Mouse (Mus musculus): ENCODE data around the gene Fcgr3. TPM values are rescaled to one million over a fixed set of nuclear protein-coding genes. Genes with fewer than 3 reads are reported as not detected.
A peak's percentile ranks its signal among the peaks of the same experiment; 100 is the strongest.
"Not testable (repeated sequence)": the region's sequence is repeated elsewhere in the genome, so short reads cannot be mapped to it uniquely, and the experiment has no call there.

Gene Fcgr3
- total RNA-seq, 2 experiments from 2014 or later, result 11.6 to 14.3 TPM

GRCm38 (mm10) chr1:171101733-171102546, 37.2 kb upstream of the Fcgr3 start:
- DNase-seq (ENCODE audit: extremely low spot score in 1 of 2, low spot score in 2 of 2), result peak; percentile 86 to 94
- TF ChIP-seq CTCF (IDR thresholded peaks at IDR 0.05), result peak; percentile 5
- H3K4me3 ChIP-seq, result peak overlapping the region; percentile 82
- H3K27ac ChIP-seq, result peak overlapping the region; percentile 86
- intact Hi-C loops (cut with DNase I), result loop anchor here (5.0 kb wide), 1 partner anchor 205 kb away; no protein-coding TSS in a partner anchor

GRCm38 (mm10) chr1:171101033-171101432, 36.3 kb upstream of the Fcgr3 start:
- no peak for DNase-seq (ENCODE audit: extremely low spot score in 1 of 2, low spot score in 2 of 2)
- H3K27ac ChIP-seq, result no peak overlapping the region
- no peak for TF ChIP-seq CTCF (IDR thresholded peaks at IDR 0.05)
- intact Hi-C loops (cut with DNase I), result loop anchor here (5.0 kb wide), 1 partner anchor 204 kb away; no protein-coding TSS in a partner anchor
- H3K4me3 ChIP-seq, result no peak overlapping the region

- TF ChIP-seq CTCF (IDR thresholded peaks at IDR 0.05), result no peak
- intact Hi-C loops (cut with DNase I), result no loop called here
- no peak for DNase-seq (ENCODE audit: extremely low spot score in 1 of 2, low spot score in 2 of 2)
- Histone ChIP-seq H3K27ac (no peak overlapping the region), H3K4me3 (no peak overlapping the region)
Measured at GRCm38 (mm10) chr1:171097612-171098011, 32.9 kb upstream of the Fcgr3 start.

GRCm38 (mm10) chr1:171097136-171097535, 32.4 kb upstream of the Fcgr3 start:
- intact Hi-C loops (cut with DNase I), result no loop called here
- Histone ChIP-seq H3K27ac (no peak overlapping the region), H3K4me3 (no peak overlapping the region)
- no peak for TF ChIP-seq CTCF (IDR thresholded peaks at IDR 0.05)
- DNase-seq (ENCODE audit: extremely low spot score in 1 of 2, low spot score in 2 of 2), result no peak

- Histone ChIP-seq H3K27ac (no peak overlapping the region), H3K4me3 (no peak overlapping the region)
- no peak for DNase-seq (ENCODE audit: extremely low spot score in 1 of 2, low spot score in 2 of 2)
- no peak for TF ChIP-seq CTCF (IDR thresholded peaks at IDR 0.05)
- intact Hi-C loops (cut with DNase I), result no loop called here
Measured at GRCm38 (mm10) chr1:171096110-171096964, 31.6 kb upstream of the Fcgr3 start.

GRCm38 (mm10) chr1:171094424-171094823, 29.7 kb upstream of the Fcgr3 start:
- intact Hi-C loops (cut with DNase I), result no loop called here
- DNase-seq (ENCODE audit: extremely low spot score in 1 of 2, low spot score in 2 of 2), result no peak
- no peak overlapping the region for H3K4me3 ChIP-seq
- TF ChIP-seq CTCF (IDR thresholded peaks at IDR 0.05), result no peak
- no peak overlapping the region for H3K27ac ChIP-seq

GRCm38 (mm10) chr1:171090761-171091160, 26.0 kb upstream of the Fcgr3 start:
- DNase-seq (ENCODE audit: extremely low spot score in 1 of 2, low spot score in 2 of 2), result no peak
- no peak for TF ChIP-seq CTCF (IDR thresholded peaks at IDR 0.05)
- no peak overlapping the region for H3K4me3 ChIP-seq
- H3K27ac ChIP-seq, result no peak overlapping the region
- intact Hi-C loops (cut with DNase I), result no loop called here

- Histone ChIP-seq H3K4me3 (no peak overlapping the region), H3K27ac (no peak overlapping the region)
- TF ChIP-seq CTCF (IDR thresholded peaks at IDR 0.05), result no peak
- intact Hi-C loops (cut with DNase I), result no loop called here
- no peak for DNase-seq (ENCODE audit: extremely low spot score in 1 of 2, low spot score in 2 of 2)
Measured at GRCm38 (mm10) chr1:171089891-171090290, 25.2 kb upstream of the Fcgr3 start.

GRCm38 (mm10) chr1:171088237-171088869, 23.6 kb upstream of the Fcgr3 start:
- intact Hi-C loops (cut with DNase I); H3K27ac ChIP-seq; DNase-seq (ENCODE audit: extremely low spot score in 1 of 2, low spot score in 2 of 2); H3K4me3 ChIP-seq: not testable (repeated sequence)

GRCm38 (mm10) chr1:171085718-171086117, 21.0 kb upstream of the Fcgr3 start:
- no peak for TF ChIP-seq CTCF (IDR thresholded peaks at IDR 0.05)
- intact Hi-C loops (cut with DNase I), result no loop called here
- peak overlapping the region; percentile 39 for H3K4me3 ChIP-seq
- H3K27ac ChIP-seq, result no peak overlapping the region
- DNase-seq (ENCODE audit: extremely low spot score in 1 of 2, low spot score in 2 of 2), result no peak

- DNase-seq (ENCODE audit: extremely low spot score in 1 of 2, low spot score in 2 of 2); intact Hi-C loops (cut with DNase I); H3K27ac ChIP-seq; H3K4me3 ChIP-seq: not testable (repeated sequence)
Measured at GRCm38 (mm10) chr1:171081512-171082231, 16.9 kb upstream of the Fcgr3 start.

- DNase-seq (ENCODE audit: extremely low spot score in 1 of 2, low spot score in 2 of 2), result not testable (repeated sequence)
Measured at GRCm38 (mm10) chr1:171079825-171080224, 15.1 kb upstream of the Fcgr3 start.

GRCm38 (mm10) chr1:171079345-171079744, 14.6 kb upstream of the Fcgr3 start:
- H3K27ac ChIP-seq; DNase-seq (ENCODE audit: extremely low spot score in 1 of 2, low spot score in 2 of 2); intact Hi-C loops (cut with DNase I): not testable (repeated sequence)

More at GRCm38 (mm10) chr1:171079825-171080224, 15.1 kb upstream of the Fcgr3 start:
- H3K27ac ChIP-seq; H3K4me3 ChIP-seq; intact Hi-C loops (cut with DNase I): not testable (repeated sequence)

GRCm38 (mm10) chr1:171078419-171078818, 13.7 kb upstream of the Fcgr3 start:
- intact Hi-C loops (cut with DNase I); H3K4me3 ChIP-seq; H3K27ac ChIP-seq; DNase-seq (ENCODE audit: extremely low spot score in 1 of 2, low spot score in 2 of 2): not testable (repeated sequence)

More at GRCm38 (mm10) chr1:171079345-171079744, 14.6 kb upstream of the Fcgr3 start:
- H3K4me3 ChIP-seq, result not testable (repeated sequence)

GRCm38 (mm10) chr1:171077955-171078354, 13.2 kb upstream of the Fcgr3 start:
- DNase-seq (ENCODE audit: extremely low spot score in 1 of 2, low spot score in 2 of 2), result peak; percentile 38 to 39
- H3K27ac ChIP-seq; intact Hi-C loops (cut with DNase I): not testable (repeated sequence)
- H3K4me3 ChIP-seq, result peak overlapping the region; percentile 42

Data from left cerebral cortex, adult 2 months (tissue).